Mouse (Mus musculus): ENCODE measurements at regions not wholly inside any gene's neighbourhood (a gene's known extent, or its start where the extent isn't known, plus 50 kb on each side); places are given as distances from the start of the nearest gene placed in this dataset.

GRCm38 (mm10) chr9:90691676-90692661 is 421.4 kb upstream of the Tbc1d2b start:
- TF ChIP-seq CTCF (conservative IDR thresholded peaks at IDR 0.05; ENCODE audit: low read length) (no peak), NANOG (IDR thresholded peaks at IDR 0.05; ENCODE audit: borderline replicate concordance, low read length) (no peak)

Data from E14TG2a.4 (cell line).